Mouse (Mus musculus) heart, embryonic 13.5 days (tissue): ENCODE results near the gene Smim20. TPM values are rescaled to one million over a fixed set of nuclear protein-coding genes. Genes with fewer than 3 reads are reported as not detected.

Experiments used
- ATAC-seq: fragments of 200-750 bp; cut with Nextera tagmentation; 2 replicates; pipeline ENCODE4 v1.8.0; 2017; ENCODE audit warnings: moderate TSS enrichment; ENCODE audit not compliant: insufficient number of reproducible peaks, low FRiP score, low TSS enrichment; ENCODE audit errors: extremely low read depth
- H3K27ac ChIP-seq: fragments of 300-500 bp; sonication (generic); replicated peaks from 2 replicates; pipeline ENCODE4 v1.5.1; 2015; ENCODE audit warnings: moderate library complexity, mild to moderate bottlenecking, inconsistent platforms
- H3K27me3 ChIP-seq: fragments of 300-500 bp; sonication (generic); replicated peaks from 2 replicates; pipeline ENCODE4 v1.6.1; 2015; ENCODE audit warnings: mild to moderate bottlenecking, inconsistent platforms
- H3K36me3 ChIP-seq: fragments of 300-500 bp; sonication (generic); 2 replicates; pipeline ENCODE4 v1.6.1; 2015; ENCODE audit warnings: mild to moderate bottlenecking, inconsistent platforms
- H3K4me1 ChIP-seq: fragments of 300-500 bp; sonication (generic); 2 replicates; pipeline ENCODE4 v1.6.1; 2015; ENCODE audit warnings: inconsistent platforms
- H3K4me2 ChIP-seq: fragments of 300-500 bp; sonication (generic); 2 replicates; pipeline ENCODE4 v1.6.1; 2015; ENCODE audit warnings: inconsistent platforms, mild to moderate bottlenecking, moderate library complexity
- H3K4me3 ChIP-seq: fragments of 300-500 bp; sonication (generic); 2 replicates; pipeline ENCODE4 v1.5.1; 2015; ENCODE audit warnings: moderate library complexity, mild to moderate bottlenecking, inconsistent platforms
- H3K9ac ChIP-seq: fragments of 300-500 bp; sonication (generic); 2 replicates; pipeline ENCODE4 v1.6.1; 2015; ENCODE audit warnings: inconsistent platforms, mild to moderate bottlenecking, moderate library complexity
- H3K9me3 ChIP-seq: fragments of 300-500 bp; sonication (generic); 2 replicates; pipeline ENCODE4 v1.6.1; 2016; ENCODE audit warnings: inconsistent platforms
- WGBS: fragments of 180-500 bp; shearing (Covaris S2); methylation state at CpG from one replicate; pipeline ENCODE4 v1.1.7; 2015; ENCODE audit warnings: mixed read lengths; 5-methylcytosine and 5-hydroxymethylcytosine counted together
- polyA plus RNA-seq: library from polyadenylated mRNA; unstranded; fragments of >200 nt; fragmentation: Nextera tagmentation; extraction: Ambion mirVana; gene quantifications from 2 replicates; pipeline ENCODE4 v1.2.1, GENCODE M21; 2015

Gene Smim20
- polyA plus RNA-seq, 1 experiment from 2014 or later = 149 TPM

DNA sequence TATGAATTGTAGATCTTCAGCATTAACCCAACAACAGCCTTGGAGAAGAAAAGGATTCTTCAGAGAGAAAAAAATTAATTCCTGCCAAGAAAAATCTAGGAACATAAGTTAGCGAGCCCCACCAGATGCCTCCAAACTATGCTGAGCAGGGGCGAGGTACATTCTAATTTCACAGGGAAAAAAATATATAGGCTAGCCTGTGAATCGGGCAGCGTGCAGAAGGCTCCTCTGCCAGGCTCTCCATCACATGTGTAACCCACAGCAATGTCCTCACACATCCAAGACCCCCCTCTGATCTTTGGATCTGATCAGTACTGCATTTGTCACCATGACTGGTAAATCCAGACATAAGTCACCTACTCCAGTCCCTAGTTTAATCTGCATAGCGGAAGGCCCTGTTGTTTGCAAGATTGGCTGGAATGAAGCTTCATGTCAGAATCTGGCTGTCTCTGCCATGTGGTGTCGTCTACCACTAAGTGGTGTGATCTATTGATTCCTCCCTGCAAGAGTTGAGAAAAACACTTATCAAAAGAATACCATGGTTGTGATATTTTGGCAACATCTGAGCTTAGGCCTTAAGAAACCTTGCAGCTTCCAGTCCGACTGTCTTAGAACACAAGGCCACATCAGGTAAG lies 23.9 kb upstream of the Smim20 start:
- Histone ChIP-seq H3K9ac (no peak overlapping the region), H3K27ac (no peak overlapping the region), H3K4me1 (peaks cover 10% of the 10 kb centered on the region), H3K36me3 (no peaks in the 10 kb centered on the region), H3K4me3 (no peak overlapping the region), H3K4me2 (no peak overlapping the region), H3K9me3 (no peaks in the 10 kb centered on the region), H3K27me3 (no peaks in the 10 kb centered on the region)
- ATAC-seq = no peak
- 76% methylated on average over 7 of the region's 7 CpGs for WGBS

DNA sequence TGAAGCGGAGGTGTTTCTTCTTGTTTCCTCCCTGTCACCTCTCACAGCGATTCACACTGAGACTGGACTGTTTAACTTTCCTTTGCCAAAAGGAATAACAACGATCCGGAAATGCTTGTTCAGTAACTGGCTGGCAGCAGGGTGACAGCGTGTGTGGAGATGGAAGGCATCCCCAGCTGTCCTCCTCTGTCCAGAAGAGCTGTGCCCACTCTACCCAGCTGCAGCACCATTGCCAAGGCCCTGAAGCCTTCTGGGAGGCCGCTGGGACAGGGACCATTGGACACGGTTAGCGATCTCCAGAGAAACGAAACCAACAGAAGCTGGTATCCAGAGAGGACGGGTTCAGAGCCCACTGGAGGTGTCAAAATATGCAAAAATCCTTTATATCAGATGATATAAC lies 22.9 kb upstream of the Smim20 start:
- ATAC-seq = no peak
- no peak overlapping the region for H3K4me2 ChIP-seq

GRCm38 (mm10) chr5:53248499-53248898 lies 18.4 kb upstream of the Smim20 start:
- WGBS = 73% methylated on average over 11 of the region's 11 CpGs
- no peak for ATAC-seq
- Histone ChIP-seq H3K4me1 (peaks cover 25% of the 10 kb centered on the region), H3K4me3 (no peak overlapping the region), H3K36me3 (no peaks in the 10 kb centered on the region), H3K9me3 (no peaks in the 10 kb centered on the region), H3K27ac (no peak overlapping the region), H3K27me3 (no peaks in the 10 kb centered on the region), H3K4me2 (no peak overlapping the region), H3K9ac (no peak overlapping the region)

More for the DNA sequence above, 22.9 kb upstream of the Smim20 start:
- no peaks in the 10 kb centered on the region for H3K36me3 ChIP-seq
- no peaks in the 10 kb centered on the region for H3K27me3 ChIP-seq
- no peak overlapping the region for H3K27ac ChIP-seq
- peaks cover 10% of the 10 kb centered on the region for H3K4me1 ChIP-seq
- H3K9me3 ChIP-seq = no peaks in the 10 kb centered on the region
- H3K4me3 ChIP-seq = no peak overlapping the region
- WGBS = 64% methylated on average over 10 of the region's 10 CpGs
- H3K9ac ChIP-seq = no peak overlapping the region

- no peak overlapping the region for H3K4me3 ChIP-seq
- H3K4me2 ChIP-seq = no peak overlapping the region
- peaks cover 25% of the 10 kb centered on the region for H3K4me1 ChIP-seq
- H3K27me3 ChIP-seq = no peaks in the 10 kb centered on the region
- H3K36me3 ChIP-seq = no peaks in the 10 kb centered on the region
- no peak overlapping the region for H3K27ac ChIP-seq
- ATAC-seq = no peak
- no peak overlapping the region for H3K9ac ChIP-seq
- WGBS = 72% methylated on average over 4 of the region's 4 CpGs
- H3K9me3 ChIP-seq = no peaks in the 10 kb centered on the region
Measured at GRCm38 (mm10) chr5:53249431-53250061, 17.3 kb upstream of the Smim20 start.

- peaks cover 15% of the 10 kb centered on the region for H3K27me3 ChIP-seq
- 83% methylated on average over 5 of the region's 5 CpGs for WGBS
- H3K4me2 ChIP-seq = no peak overlapping the region
- peaks cover 50% of the 10 kb centered on the region for H3K4me1 ChIP-seq
- no peaks in the 10 kb centered on the region for H3K36me3 ChIP-seq
- no peak overlapping the region for H3K4me3 ChIP-seq
- H3K27ac ChIP-seq = no peak overlapping the region
- no peak overlapping the region for H3K9ac ChIP-seq
- no peaks in the 10 kb centered on the region for H3K9me3 ChIP-seq
- no peak for ATAC-seq
Measured at GRCm38 (mm10) chr5:53254154-53254553, 12.7 kb upstream of the Smim20 start.

- 76% methylated on average over 3 of the region's 3 CpGs for WGBS
- Histone ChIP-seq H3K4me1 (peaks cover 50% of the 10 kb centered on the region), H3K27ac (no peak overlapping the region), H3K27me3 (peaks cover 18% of the 10 kb centered on the region), H3K9me3 (no peaks in the 10 kb centered on the region), H3K36me3 (no peaks in the 10 kb centered on the region), H3K9ac (no peak overlapping the region), H3K4me3 (no peak overlapping the region), H3K4me2 (no peak overlapping the region)
- no peak for ATAC-seq
Measured at GRCm38 (mm10) chr5:53254821-53255220, 12.1 kb upstream of the Smim20 start.

GRCm38 (mm10) chr5:53258038-53258786 lies 8.7 kb upstream of the Smim20 start:
- H3K27ac ChIP-seq = peak overlapping the region; percentile 50
- 2% methylated on average over 29 of the region's 29 CpGs for WGBS
- peak overlapping the region; percentile 50 for H3K4me3 ChIP-seq
- H3K36me3 ChIP-seq = no peaks in the 10 kb centered on the region
- H3K9ac ChIP-seq = peak overlapping the region; percentile 79
- peak overlapping the region; percentile 87 for H3K4me2 ChIP-seq
- H3K27me3 ChIP-seq = peaks cover 22% of the 10 kb centered on the region
- no peaks in the 10 kb centered on the region for H3K9me3 ChIP-seq
- peaks cover 28% of the 10 kb centered on the region for H3K4me1 ChIP-seq
- no peak for ATAC-seq

DNA sequence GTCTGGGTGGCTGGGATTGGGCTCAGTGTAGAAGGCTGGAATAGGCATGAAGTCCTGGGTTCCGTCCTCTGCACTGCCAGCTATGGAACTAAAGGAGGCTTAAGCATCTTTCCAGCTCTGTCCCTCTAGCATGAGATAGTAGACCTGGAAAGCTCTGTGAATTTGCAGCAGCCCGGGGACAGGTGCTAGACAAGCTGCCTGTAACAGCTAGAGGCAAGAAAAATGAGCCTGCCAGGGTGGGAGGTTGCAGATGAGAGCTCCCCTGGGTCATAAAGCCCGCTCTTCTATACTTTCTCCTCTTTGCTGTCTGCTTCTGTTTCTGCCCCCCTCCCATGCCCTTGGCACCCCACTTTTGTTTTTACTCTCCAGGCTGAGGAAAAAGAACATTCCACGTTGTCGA lies 7.0 kb upstream of the Smim20 start:
- H3K36me3 ChIP-seq = no peaks in the 10 kb centered on the region
- no peak overlapping the region for H3K9ac ChIP-seq
- peaks cover 24% of the 10 kb centered on the region for H3K4me1 ChIP-seq
- no peak overlapping the region for H3K27ac ChIP-seq
- ATAC-seq = no peak
- peaks cover 22% of the 10 kb centered on the region for H3K27me3 ChIP-seq
- no peak overlapping the region for H3K4me2 ChIP-seq
- no peaks in the 10 kb centered on the region for H3K9me3 ChIP-seq
- WGBS = 56% methylated on average over 5 of the region's 5 CpGs
- H3K4me3 ChIP-seq = no peak overlapping the region

GRCm38 (mm10) chr5:53261999-53262398 lies 4.9 kb upstream of the Smim20 start:
- Histone ChIP-seq H3K9me3 (no peaks in the 10 kb centered on the region), H3K9ac (no peak overlapping the region), H3K36me3 (no peaks in the 10 kb centered on the region), H3K27ac (no peak overlapping the region), H3K4me1 (peaks cover 19% of the 10 kb centered on the region), H3K4me2 (no peak overlapping the region), H3K27me3 (peaks cover 22% of the 10 kb centered on the region), H3K4me3 (no peak overlapping the region)
- 71% methylated on average over 10 of the region's 10 CpGs for WGBS
- ATAC-seq = no peak

- no peak overlapping the region for H3K27ac ChIP-seq
- ATAC-seq = no peak
- H3K4me1 ChIP-seq = peaks cover 18% of the 10 kb centered on the region
- H3K9ac ChIP-seq = no peak overlapping the region
- H3K9me3 ChIP-seq = no peaks in the 10 kb centered on the region
- H3K4me2 ChIP-seq = no peak overlapping the region
- H3K27me3 ChIP-seq = peaks cover 8% of the 10 kb centered on the region
- H3K4me3 ChIP-seq = no peak overlapping the region
- 83% methylated on average over 5 of the region's 5 CpGs for WGBS
- H3K36me3 ChIP-seq = no peaks in the 10 kb centered on the region
Measured at GRCm38 (mm10) chr5:53264061-53264460, 2.8 kb upstream of the Smim20 start.

- no peak overlapping the region for H3K27ac ChIP-seq
- H3K4me1 ChIP-seq = peaks cover 34% of the 10 kb centered on the region
- ATAC-seq = no peak
- peaks cover 8% of the 10 kb centered on the region; the same call in 1 of the 2 replicates for H3K36me3 ChIP-seq
- H3K9ac ChIP-seq = no peak overlapping the region
- no peaks in the 10 kb centered on the region for H3K27me3 ChIP-seq
- no peak overlapping the region for H3K4me2 ChIP-seq
- WGBS = 87% methylated on average over 12 of the region's 12 CpGs
- H3K4me3 ChIP-seq = no peak overlapping the region
- H3K9me3 ChIP-seq = no peaks in the 10 kb centered on the region
Measured at GRCm38 (mm10) chr5:53265740-53266139, 1.1 kb upstream of the Smim20 start.
